Mouse (Mus musculus) embryonic fibroblast, embryonic 13.5 days (primary cell): Measurements from ENCODE around the gene Gas8.

Experiments
- CTCF ChIP-seq: IDR thresholded peaks from 2 replicates; pipeline ENCODE4 v1.5.1; 2011; ENCODE audit warnings: mild to moderate bottlenecking, control low read depth, low read length, moderate library complexity, borderline replicate concordance; ENCODE audit not compliant: insufficient read depth
- POLR2A ChIP-seq: IDR thresholded peaks from 2 replicates; pipeline ENCODE4 v1.6.1; 2011; ENCODE audit warnings: low read depth, mild to moderate bottlenecking, control low read depth, low read length, moderate library complexity

DNA sequence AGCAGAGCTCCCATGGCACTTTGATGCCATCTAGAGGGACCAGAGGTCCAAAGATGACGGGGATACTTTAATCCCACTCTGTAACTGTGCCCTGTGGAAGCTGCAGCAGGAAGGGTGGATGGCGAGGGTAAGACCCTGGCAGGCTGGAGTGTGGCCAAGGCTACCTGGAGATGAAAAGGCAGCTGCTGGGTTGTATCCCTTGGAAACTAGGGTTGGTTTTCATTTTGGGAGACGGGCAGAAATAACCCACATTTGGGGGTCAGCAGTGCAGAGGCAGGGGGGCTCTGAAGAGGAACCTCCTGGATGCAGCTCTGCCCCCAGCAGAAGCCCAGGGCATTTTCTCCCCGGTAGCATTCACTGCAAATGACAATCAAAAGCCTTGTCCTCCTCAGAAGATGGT, 13.4 kb upstream of the Gas8 start:
- TF ChIP-seq CTCF: no peak
- no peak for TF ChIP-seq POLR2A
